8 mouse cellular contexts compared by ENCODE assay signal in the genomic region with DNA sequence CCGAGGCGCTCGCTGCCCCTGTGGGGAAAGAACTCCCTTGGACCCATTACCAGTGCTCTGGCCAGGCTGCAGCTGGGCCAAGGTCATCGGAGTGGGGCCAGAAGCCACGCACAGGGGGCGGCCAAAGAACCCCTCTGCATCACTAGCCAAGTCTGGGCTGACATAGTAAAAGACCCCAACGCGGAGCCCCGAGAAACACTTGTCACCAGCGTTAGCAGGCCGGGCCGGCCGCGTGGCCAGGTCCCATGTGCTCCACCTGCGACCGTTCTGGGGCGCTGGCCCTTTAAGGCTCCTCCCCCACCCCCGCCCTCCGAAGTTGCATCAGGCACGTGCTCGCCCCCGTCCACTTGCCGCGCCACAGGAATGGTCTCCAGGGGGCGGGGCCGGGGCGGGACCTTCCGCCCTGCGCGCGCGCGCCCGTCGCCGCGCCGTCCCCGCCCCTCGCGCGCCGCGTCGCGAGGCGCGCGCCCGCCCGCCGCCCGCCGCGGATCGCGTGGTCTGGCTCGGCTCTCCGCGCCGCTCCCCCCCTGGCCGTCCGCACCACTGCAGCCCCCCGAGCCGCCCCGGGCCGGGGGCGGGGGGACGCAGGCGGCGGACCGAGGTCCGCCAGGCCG. TPM values are rescaled to one million over a fixed set of nuclear protein-coding genes. Genes with fewer than 3 reads are reported as not detected.
A peak's percentile ranks its signal among the peaks of the same experiment; 100 is the strongest.
DNase-seq lines count a peak whose midpoint lies in the region; ATAC-seq and TF ChIP-seq lines count a peak whose summit lies in the region.

No protein-coding gene starts in this region.

- ATAC-seq in forebrain, embryonic 11.5 days (replicated peaks; ENCODE audit: low FRiP score) = peak; percentile 86
- peak; percentile 91 for ATAC-seq in heart, embryonic 16.5 days (replicated peaks; ENCODE audit: extremely low read depth, insufficient read depth, low FRiP score)
- peak; percentile 88 for ATAC-seq in liver, embryonic 14.5 days (ENCODE audit: insufficient read depth)
- ATAC-seq in stomach, embryonic 15.5 days (ENCODE audit: insufficient read depth, low FRiP score, low read depth) = peak; percentile 90

- peaks cover 56% of the 10 kb centered on the region for H3K79me2 ChIP-seq in CH12.LX (replicated peaks; ENCODE audit: control insufficient read depth, extremely low read depth, insufficient read depth, poor library complexity, severe bottlenecking)

- TF ChIP-seq EP300 in CH12.LX (IDR thresholded peaks at IDR 0.05; ENCODE audit: low read length) = no peak
- TF ChIP-seq EP300 in liver, embryonic 14.5 days (IDR thresholded peaks at IDR 0.05; ENCODE audit: low read depth) = no peak

- whole genome bisulfite sequencing in forebrain, embryonic 11.5 days = under 1% methylated on average over 33 of the region's 74 CpGs
- under 1% methylated on average over 60 of the region's 74 CpGs for WGBS in heart, embryonic 16.5 days
- WGBS in liver, embryonic 14.5 days (ENCODE audit: insufficient replicate concordance) = under 1% methylated on average over 50 of the region's 74 CpGs
- WGBS in stomach, embryonic 15.5 days = 1% methylated on average over 58 of the region's 74 CpGs

- peaks cover 0 to 10% of the 10 kb centered on the region in 2 experiments for H3K36me3 ChIP-seq in CH12.LX (replicated peaks in 1 of 2; ENCODE audit: control insufficient read depth in 1 of 2, insufficient read depth in 1 of 2, low read length in 1 of 2)
- no peaks in the 10 kb centered on the region for H3K36me3 ChIP-seq in forebrain, embryonic 11.5 days (ENCODE audit: control insufficient read depth, insufficient read depth, low read length)
- no peaks in the 10 kb centered on the region for H3K36me3 ChIP-seq in heart, embryonic 16.5 days (ENCODE audit: control insufficient read depth, insufficient read depth)
- no peaks in the 10 kb centered on the region for H3K36me3 ChIP-seq in liver, embryonic 14.5 days (replicated peaks; ENCODE audit: control insufficient read depth, insufficient read depth, low read depth)
- no peaks in the 10 kb centered on the region for H3K36me3 ChIP-seq in stomach, embryonic 15.5 days

- H3K9ac ChIP-seq in CH12.LX (ENCODE audit: insufficient read depth, low read depth) = peak overlapping the region; percentile 87
- peak overlapping the region; percentile 89 for H3K9ac ChIP-seq in forebrain, embryonic 11.5 days (ENCODE audit: low read length)
- H3K9ac ChIP-seq in heart, embryonic 16.5 days (ENCODE audit: low read length) = peak overlapping the region; percentile 92
- H3K9ac ChIP-seq in liver, embryonic 14.5 days (replicated peaks) = peak overlapping the region; percentile 93
- peak overlapping the region; percentile 90 for H3K9ac ChIP-seq in stomach, embryonic 15.5 days

- DNase-seq in CH12.LX (ENCODE audit: extremely low read depth) = peak; percentile 96
- DNase-seq in c-Kit-positive CD71-negative TER-119-negative erythroid progenitor cells, embryonic 14.5 days (ENCODE audit: low read depth) = peak; percentile 83
- peak; percentile 96 for DNase-seq in forebrain, embryonic 11.5 days (ENCODE audit: low spot score)
- peak; percentile 89 to 95 for DNase-seq in kidney, postnatal 25 days
- peak; percentile 87 to 90 (median 88) for DNase-seq in liver, embryonic 14.5 days (ENCODE audit: low read depth in 3 of 3, low spot score in 3 of 3)
- peak; percentile 92 for DNase-seq in neural tube, embryonic 10.5 days (ENCODE audit: extremely low spot score, low spot score)

- peak overlapping the region; percentile 81 for H3K4me2 ChIP-seq in CH12.LX (ENCODE audit: insufficient read depth, low read depth, poor library complexity, severe bottlenecking)
- H3K4me2 ChIP-seq in forebrain, embryonic 11.5 days (ENCODE audit: low read depth, low read length, severe bottlenecking) = peak overlapping the region; percentile 85
- H3K4me2 ChIP-seq in heart, embryonic 16.5 days (ENCODE audit: low read depth, low read length) = peak overlapping the region; percentile 70
- peak overlapping the region; percentile 92 for H3K4me2 ChIP-seq in liver, embryonic 14.5 days (ENCODE audit: low read depth)
- H3K4me2 ChIP-seq in stomach, embryonic 15.5 days = peak overlapping the region; percentile 93

- H3K4me3 ChIP-seq in CH12.LX (replicated peaks in 1 of 3; ENCODE audit: low read depth in 2 of 3, low read length in 2 of 3, poor library complexity in 1 of 3) = peak overlapping the region; percentile 84 to 100 (median 87)
- H3K4me3 ChIP-seq in forebrain, embryonic 11.5 days (ENCODE audit: low read depth, low read length) = peak overlapping the region; percentile 98
- H3K4me3 ChIP-seq in heart, embryonic 16.5 days (ENCODE audit: low read length) = peak overlapping the region; percentile 85
- peak overlapping the region; percentile 78 to 92 for H3K4me3 ChIP-seq in liver, embryonic 14.5 days (ENCODE audit: insufficient read depth in 1 of 2, low read depth in 2 of 2, low read length in 2 of 2)
- H3K4me3 ChIP-seq in stomach, embryonic 15.5 days (replicated peaks) = peak overlapping the region; percentile 89

- H3K27ac ChIP-seq in CH12.LX (ENCODE audit: insufficient read depth, low read depth) = peak overlapping the region; percentile 1; the same call in 1 of the 2 replicates
- peak overlapping the region; percentile 64; the same call in 1 of the 2 replicates for H3K27ac ChIP-seq in forebrain, embryonic 11.5 days (ENCODE audit: low read depth, low read length)
- H3K27ac ChIP-seq in heart, embryonic 16.5 days (ENCODE audit: low read length) = peak overlapping the region; percentile 88
- peak overlapping the region; percentile 88 for H3K27ac ChIP-seq in liver, embryonic 14.5 days
- peak overlapping the region; percentile 86 for H3K27ac ChIP-seq in stomach, embryonic 15.5 days

- H3K4me1 ChIP-seq in CH12.LX (ENCODE audit: control insufficient read depth in 1 of 2, insufficient read depth in 2 of 2) = peaks cover 0 to 31% of the 10 kb centered on the region in 2 experiments; a peak in 2 of 4 replicates
- H3K4me1 ChIP-seq in forebrain, embryonic 11.5 days (replicated peaks; ENCODE audit: control insufficient read depth, insufficient read depth, low read length) = peaks cover 9% of the 10 kb centered on the region; the same call in 1 of the 2 replicates
- peaks cover 20% of the 10 kb centered on the region for H3K4me1 ChIP-seq in heart, embryonic 16.5 days (ENCODE audit: control insufficient read depth, insufficient read depth, low read length)
- H3K4me1 ChIP-seq in liver, embryonic 14.5 days (replicated peaks; ENCODE audit: control insufficient read depth in 2 of 2, insufficient read depth in 2 of 2, low read length in 1 of 2) = peaks cover 33 to 35% of the 10 kb centered on the region in 2 experiments
- H3K4me1 ChIP-seq in stomach, embryonic 15.5 days = peaks cover 20% of the 10 kb centered on the region

- in situ Hi-C loops in CH12.LX (cut with MboI; ENCODE audit: low pct_ligation_motif_present, low pct_unique_long_range_greater_than_20kb, low sequenced_read_pairs) = no loop called here

- no peaks in the 10 kb centered on the region for H3K27me3 ChIP-seq in CH12.LX (replicated peaks)
- no peaks in the 10 kb centered on the region for H3K27me3 ChIP-seq in forebrain, embryonic 11.5 days (ENCODE audit: control insufficient read depth, insufficient read depth, low read length)
- H3K27me3 ChIP-seq in heart, embryonic 16.5 days (ENCODE audit: control insufficient read depth, insufficient read depth, low read length) = no peaks in the 10 kb centered on the region
- no peaks in the 10 kb centered on the region for H3K27me3 ChIP-seq in liver, embryonic 14.5 days (ENCODE audit: control insufficient read depth, insufficient read depth, low read length)
- no peaks in the 10 kb centered on the region for H3K27me3 ChIP-seq in stomach, embryonic 15.5 days (replicated peaks)

- dilution Hi-C loops in CH12.LX (cut with MboI; ENCODE audit: extremely low pct_ligation_motif_present, extremely low pct_unique_long_range_greater_than_20kb, low sequenced_read_pairs) = no loop called here

- peak; percentile 97 for TF ChIP-seq POLR2A in CH12.LX (IDR thresholded peaks at IDR 0.05; ENCODE audit: low read depth, low read length)

- H3K9me3 ChIP-seq in CH12.LX (replicated peaks; ENCODE audit: low read length) = no peaks in the 10 kb centered on the region
- no peaks in the 10 kb centered on the region for H3K9me3 ChIP-seq in forebrain, embryonic 11.5 days (ENCODE audit: control insufficient read depth, low read length)
- H3K9me3 ChIP-seq in heart, embryonic 16.5 days (replicated peaks; ENCODE audit: control insufficient read depth, low read length) = no peaks in the 10 kb centered on the region
- H3K9me3 ChIP-seq in liver, embryonic 14.5 days (ENCODE audit: control insufficient read depth, low read length) = no peaks in the 10 kb centered on the region
- no peaks in the 10 kb centered on the region for H3K9me3 ChIP-seq in stomach, embryonic 15.5 days

- no peak for TF ChIP-seq RAD21 in CH12.LX (IDR thresholded peaks at IDR 0.05; ENCODE audit: low read depth, low read length)

- no peak for TF ChIP-seq CTCF in CH12.LX (conservative IDR thresholded peaks at IDR 0.05 in 1 of 2, IDR thresholded peaks at IDR 0.05 in 1 of 2; ENCODE audit: low read depth in 2 of 2, low read length in 2 of 2)
- no peak for TF ChIP-seq CTCF in liver, embryonic 14.5 days (IDR thresholded peaks at IDR 0.05; ENCODE audit: low read depth)

TF ChIP-seq in CH12.LX, 34 proteins besides CTCF, POLR2A, EP300 and RAD21 (continues in another document):
- TF ChIP-seq ZMIZ1 (IDR thresholded peaks at IDR 0.05; ENCODE audit: low read depth, low read length) (peak; percentile 84), NELFE (IDR thresholded peaks at IDR 0.05; ENCODE audit: low read depth, low read length) (peak; percentile 94), TBP (conservative IDR thresholded peaks at IDR 0.05; ENCODE audit: low read depth, low read length) (peak; percentile 77), BHLHE40 (IDR thresholded peaks at IDR 0.05; ENCODE audit: low read depth, low read length) (peak; percentile 98), TCF12 (IDR thresholded peaks at IDR 0.05; ENCODE audit: low read depth, low read length) (peak; percentile 87), MEF2A (IDR thresholded peaks at IDR 0.05; ENCODE audit: borderline replicate concordance, low read depth, low read length) (peak; percentile 66; the same call in 1 of the 2 replicates), JUN (IDR thresholded peaks at IDR 0.05; ENCODE audit: insufficient read depth, low read depth, low read length) (no peak), MAZ (IDR thresholded peaks at IDR 0.05; ENCODE audit: low read depth, low read length) (peak; percentile 97), USF1 (IDR thresholded peaks at IDR 0.05; ENCODE audit: low read depth, low read length) (peak; percentile 77)

RNA-seq across cellular contexts. Expression of gene Larp1, which starts 0.3 kb away (rescaled TPM):
- total RNA-seq in CH12.LX (2012; rRNA removed) (94.1 and 106 TPM in 2 replicates), CH12.LX (2014; rRNA removed) (33.4 and 38.2 TPM in 2 replicates)
- 222 and 284 TPM in 2 replicates for polyA plus RNA-seq in CH12.LX (2012; ENCODE audit: insufficient read length, low read depth)
- 20.5 and 22.3 TPM in 2 replicates for polyA plus RNA-seq in forebrain, embryonic 11.5 days (2014; fragmentation: Nextera tagmentation; extraction: Ambion mirVana)
- polyA plus RNA-seq in heart, embryonic 16.5 days (2015; fragmentation: Nextera tagmentation; extraction: Ambion mirVana) = 12.1 and 12.9 TPM in 2 replicates
- polyA plus RNA-seq in liver, embryonic 14.5 days (2012; rRNA removed) = 21.1 and 25.5 TPM in 2 replicates
- polyA plus RNA-seq in liver, embryonic 14.5 days (2014; fragmentation: Nextera tagmentation; extraction: Ambion mirVana) = 15.8 and 19.0 TPM in 2 replicates
- 25.6 and 27.4 TPM in 2 replicates for polyA plus RNA-seq in stomach, embryonic 15.5 days (2015; fragmentation: Nextera tagmentation; extraction: Ambion mirVana)

Comparison
In these comparisons a context has a peak if more than half of its experiments do, and no peak if none do; other contexts are left out.
1. Peak in every context shown above with its lines: DNase-seq, ATAC-seq, H3K4me3 ChIP-seq and H3K27ac ChIP-seq.
2. H3K27ac ChIP-seq: peak in every context shown above with its lines; median percentile 88 in heart, embryonic 16.5 days; 88 in liver, embryonic 14.5 days; 86 in stomach, embryonic 15.5 days; 64 in forebrain, embryonic 11.5 days; 1 in CH12.LX.